Mouse (Mus musculus) megakaryocyte, embryonic 14.5 days (primary cell): Measurements from ENCODE around the gene Stam. TPM values are rescaled to one million over a fixed set of nuclear protein-coding genes. Genes with fewer than 3 reads are reported as not detected.

Experiments used
- H3K27me3 ChIP-seq: replicated peaks from 2 replicates; pipeline ENCODE3; 2012; ENCODE audit warnings: inconsistent platforms
- H3K36me3 ChIP-seq: replicated peaks from 2 replicates; pipeline ENCODE3; 2012; ENCODE audit warnings: low read length, inconsistent platforms, mixed read lengths
- H3K4me1 ChIP-seq: 2 replicates; pipeline ENCODE4 v1.6.1; 2012; ENCODE audit warnings: inconsistent platforms
- H3K4me3 ChIP-seq: replicated peaks from 2 replicates; pipeline ENCODE3; 2012; ENCODE audit warnings: moderate library complexity, mild to moderate bottlenecking, inconsistent platforms
- H3K9me3 ChIP-seq: 2 replicates; pipeline ENCODE4 v1.6.1; 2012; ENCODE audit warnings: inconsistent platforms
- FLI1 ChIP-seq: IDR thresholded peaks from 2 replicates; pipeline ENCODE4 v1.6.1; 2012; ENCODE audit warnings: low read length, inconsistent platforms, mixed read lengths
- GATA1 ChIP-seq: IDR thresholded peaks from 3 replicates; pipeline ENCODE4 v1.6.1; 2012; ENCODE audit warnings: mixed read lengths, low read length, inconsistent platforms, borderline replicate concordance
- polyA plus RNA-seq: library from polyadenylated mRNA; stranded (reverse); fragments of >175 nt; gene quantifications from 2 replicates; pipeline ENCODE4 v1.2.3, GENCODE M21; 2012; ENCODE audit warnings: low replicate concordance; ENCODE audit not compliant: insufficient read depth

Gene Stam
- polyA plus RNA-seq, 1 experiment, result 12.6 TPM

- peaks cover 14% of the 10 kb centered on the region for H3K4me1 ChIP-seq
- H3K4me3 ChIP-seq, result no peak overlapping the region
- H3K27me3 ChIP-seq, result no peaks in the 10 kb centered on the region
- H3K9me3 ChIP-seq, result no peaks in the 10 kb centered on the region
- no peak for TF ChIP-seq FLI1
- TF ChIP-seq GATA1, result no peak
- H3K36me3 ChIP-seq, result peaks cover 80% of the 10 kb centered on the region
Observed at GRCm38 (mm10) chr2:14146913-14147312, 73.0 kb downstream of the Stam start.

GRCm38 (mm10) chr2:14150829-14151228, 76.9 kb downstream of the Stam start:
- Histone ChIP-seq H3K27me3 (no peaks in the 10 kb centered on the region), H3K9me3 (no peaks in the 10 kb centered on the region), H3K4me1 (peaks cover 9% of the 10 kb centered on the region), H3K36me3 (peaks cover 60% of the 10 kb centered on the region), H3K4me3 (no peak overlapping the region)
- TF ChIP-seq GATA1, result no peak
- TF ChIP-seq FLI1, result no peak

DNA sequence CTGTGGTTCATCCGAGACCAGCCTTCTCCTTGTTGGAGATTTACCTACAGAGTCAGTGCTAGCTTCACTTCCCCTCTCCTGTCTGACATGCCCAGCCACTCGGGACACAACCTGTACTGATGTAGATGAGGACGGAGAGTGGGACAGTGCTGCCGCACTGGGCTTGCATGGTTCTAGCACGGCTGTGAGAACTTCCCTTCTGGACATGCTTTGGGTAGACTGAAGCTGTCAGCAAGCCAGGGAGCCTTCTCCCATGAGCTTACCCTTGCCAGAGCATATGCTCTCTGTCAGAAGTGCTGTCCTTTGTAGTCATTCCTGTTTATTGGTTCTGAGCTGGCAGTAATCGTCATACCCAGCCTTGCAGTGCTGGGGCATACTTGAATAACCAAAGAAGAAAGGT, 78.0 kb downstream of the Stam start:
- TF ChIP-seq FLI1 (no peak), GATA1 (no peak)
- Histone ChIP-seq H3K4me3 (no peak overlapping the region), H3K4me1 (peaks cover 9% of the 10 kb centered on the region), H3K9me3 (no peaks in the 10 kb centered on the region), H3K36me3 (peaks cover 57% of the 10 kb centered on the region), H3K27me3 (no peaks in the 10 kb centered on the region)

GRCm38 (mm10) chr2:14159047-14159446, 85.1 kb downstream of the Stam start:
- H3K27me3 ChIP-seq, result no peaks in the 10 kb centered on the region

DNA sequence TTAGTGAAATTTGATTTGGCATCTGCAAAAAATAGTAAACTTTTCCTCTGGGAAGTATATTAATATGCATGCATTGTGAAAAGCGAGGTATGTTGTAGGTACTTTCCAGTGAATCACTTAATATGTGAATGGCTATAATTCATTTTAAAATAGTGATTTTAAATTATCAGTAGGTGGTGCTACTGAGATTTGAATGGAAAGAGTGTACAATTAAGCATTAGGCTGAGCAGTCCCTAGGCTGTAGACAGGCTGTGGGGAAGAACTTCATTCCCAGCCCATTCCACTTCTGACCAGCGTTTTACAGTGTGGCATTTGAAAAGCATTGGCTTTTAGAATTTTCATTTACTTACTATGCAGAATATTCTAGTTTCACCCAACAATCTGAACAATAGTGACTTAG, 85.9 kb downstream of the Stam start:
- TF ChIP-seq GATA1, result no peak
- TF ChIP-seq FLI1, result no peak
- peaks cover 36% of the 10 kb centered on the region for H3K4me1 ChIP-seq
- H3K4me3 ChIP-seq, result no peak overlapping the region
- no peaks in the 10 kb centered on the region for H3K27me3 ChIP-seq
- H3K36me3 ChIP-seq, result peaks cover 36% of the 10 kb centered on the region
- H3K9me3 ChIP-seq, result no peaks in the 10 kb centered on the region

More at GRCm38 (mm10) chr2:14159047-14159446, 85.1 kb downstream of the Stam start:
- H3K4me3 ChIP-seq, result no peak overlapping the region
- TF ChIP-seq GATA1 (no peak), FLI1 (no peak)
- peaks cover 38% of the 10 kb centered on the region for H3K36me3 ChIP-seq
- no peaks in the 10 kb centered on the region for H3K9me3 ChIP-seq
- peaks cover 32% of the 10 kb centered on the region for H3K4me1 ChIP-seq

DNA sequence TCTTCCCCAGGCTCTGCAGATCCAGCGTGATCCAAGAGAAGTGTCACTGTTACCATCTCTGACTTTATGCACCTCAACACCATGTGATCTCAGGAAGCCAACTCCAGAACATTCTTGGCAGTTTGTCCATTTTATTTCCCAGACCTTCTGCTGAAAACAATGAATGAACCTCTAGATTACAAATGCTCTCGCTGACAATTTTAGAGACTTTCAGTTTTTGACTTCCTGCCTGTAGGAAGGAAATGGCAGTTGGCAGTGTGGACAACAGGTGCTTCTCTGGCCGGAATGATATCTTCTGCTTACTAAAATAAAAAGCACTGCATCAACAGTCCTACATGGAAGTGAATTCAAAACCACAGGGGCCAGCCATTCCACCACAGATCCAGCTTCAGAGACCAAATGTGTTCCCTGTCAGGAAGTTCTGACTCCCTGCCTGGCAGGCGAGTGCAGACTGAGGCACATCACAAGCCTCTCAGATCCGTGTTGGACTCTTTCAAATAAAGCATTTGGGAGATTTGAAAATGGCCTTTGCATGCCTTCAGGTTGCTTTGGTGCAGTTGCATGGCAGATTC, 90.6 kb downstream of the Stam start:
- peaks cover 12% of the 10 kb centered on the region for H3K36me3 ChIP-seq
- H3K4me1 ChIP-seq, result peaks cover 70% of the 10 kb centered on the region
- TF ChIP-seq GATA1 (no peak), FLI1 (no peak)
- H3K4me3 ChIP-seq, result peak overlapping the region; percentile 21
- H3K27me3 ChIP-seq, result no peaks in the 10 kb centered on the region
- H3K9me3 ChIP-seq, result no peaks in the 10 kb centered on the region

GRCm38 (mm10) chr2:14165066-14165465, 91.2 kb downstream of the Stam start:
- H3K36me3 ChIP-seq, result peaks cover 12% of the 10 kb centered on the region
- H3K27me3 ChIP-seq, result no peaks in the 10 kb centered on the region
- no peak for TF ChIP-seq FLI1
- TF ChIP-seq GATA1, result no peak
- H3K4me1 ChIP-seq, result peaks cover 70% of the 10 kb centered on the region
- H3K9me3 ChIP-seq, result no peaks in the 10 kb centered on the region
- peak overlapping the region; percentile 21 for H3K4me3 ChIP-seq

- Histone ChIP-seq H3K4me3 (peak overlapping the region; percentile 81), H3K27me3 (no peaks in the 10 kb centered on the region), H3K9me3 (no peaks in the 10 kb centered on the region), H3K36me3 (peaks cover 12% of the 10 kb centered on the region), H3K4me1 (peaks cover 65% of the 10 kb centered on the region)
- TF ChIP-seq GATA1, result peak; percentile 55; the same call in 1 of the 3 replicates
- TF ChIP-seq FLI1, result 0 out of 2 replicates have a peak, but pooled peaks have one; percentile 45
Observed at GRCm38 (mm10) chr2:14165618-14166344, 91.9 kb downstream of the Stam start.

DNA sequence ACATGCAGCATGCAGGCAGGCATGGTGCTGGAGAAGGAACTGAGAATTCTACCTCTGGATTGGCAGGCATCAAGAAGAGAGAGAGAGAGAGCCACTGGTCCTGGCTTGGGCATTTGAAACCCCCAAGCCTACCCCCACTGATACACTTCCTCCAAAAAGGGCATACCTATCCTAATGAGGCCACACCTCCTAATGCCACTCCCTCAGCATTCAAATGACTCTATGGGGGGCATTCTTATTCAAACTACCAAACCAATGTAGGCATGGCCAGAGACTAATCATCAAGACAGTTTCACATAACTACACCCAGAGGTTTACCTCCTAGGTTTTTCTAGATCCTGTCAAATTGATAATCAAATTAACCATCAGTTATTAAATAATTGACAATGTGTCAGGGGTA, 93.8 kb downstream of the Stam start:
- no peaks in the 10 kb centered on the region for H3K27me3 ChIP-seq
- peaks cover 55% of the 10 kb centered on the region for H3K4me1 ChIP-seq
- no peaks in the 10 kb centered on the region for H3K9me3 ChIP-seq
- TF ChIP-seq GATA1, result no peak
- TF ChIP-seq FLI1, result no peak
- H3K4me3 ChIP-seq, result no peak overlapping the region
- peaks cover 11% of the 10 kb centered on the region for H3K36me3 ChIP-seq

- TF ChIP-seq FLI1 (no peak), GATA1 (no peak)
- no peaks in the 10 kb centered on the region for H3K9me3 ChIP-seq
- H3K27me3 ChIP-seq, result no peaks in the 10 kb centered on the region
Observed at GRCm38 (mm10) chr2:14174334-14174733, 100.4 kb downstream of the Stam start, which contains the start of gene Tmem236. Tmem236 (plus strand) TSS chr2:14174523.

DNA sequence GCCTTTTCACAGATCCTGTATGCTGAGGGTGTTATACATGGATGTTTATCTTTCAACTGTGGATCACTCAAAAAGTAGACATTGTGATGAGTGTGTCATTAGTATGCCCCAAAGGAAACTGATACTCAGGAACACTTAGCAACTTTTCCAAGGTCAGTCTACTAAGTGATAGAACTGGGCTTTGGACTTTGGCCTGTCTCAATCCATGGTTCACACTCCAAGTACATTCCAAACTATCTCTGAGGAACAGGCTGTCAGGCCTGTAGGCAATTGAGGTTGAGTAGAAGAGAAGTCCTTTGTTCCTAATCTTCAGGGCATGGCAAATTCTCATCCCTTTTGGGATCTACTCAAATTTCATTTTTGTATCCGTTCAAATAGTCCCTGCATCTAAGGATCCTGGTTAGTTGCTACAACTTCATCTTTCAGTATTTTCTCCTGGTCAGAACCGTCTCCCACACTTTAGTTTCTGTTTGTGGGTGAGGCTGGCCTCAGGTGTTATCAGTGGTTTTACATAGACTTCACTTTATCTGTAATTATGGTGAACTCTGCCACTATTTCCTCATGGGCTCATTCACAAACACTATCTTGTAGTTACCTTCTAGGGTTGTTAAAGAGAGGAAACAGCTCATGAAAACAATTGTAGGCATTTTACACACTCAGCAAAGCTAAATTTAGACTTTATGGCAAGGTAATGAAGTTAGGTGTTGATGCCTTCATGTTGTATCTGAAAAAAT, 102.7 kb downstream of the Stam start:
- Histone ChIP-seq H3K27me3 (no peaks in the 10 kb centered on the region), H3K4me3 (no peak overlapping the region), H3K36me3 (no peaks in the 10 kb centered on the region), H3K4me1 (peaks cover 48% of the 10 kb centered on the region), H3K9me3 (0 out of 2 replicates have a peak, but pooled peaks cover 2% of the 10 kb centered on the region)
- TF ChIP-seq GATA1 (no peak), FLI1 (no peak)

More at GRCm38 (mm10) chr2:14174334-14174733, 100.4 kb downstream of the Stam start, which contains the start of gene Tmem236:
- Histone ChIP-seq H3K4me3 (no peak within 1 kb of the TSS), H3K36me3 (no peaks in the 10 kb centered on the region), H3K4me1 (peaks cover 41% of the 10 kb centered on the region)
